Mouse (Mus musculus): ENCODE measurements around the gene Spata48.

The Spata48 gene

DNA sequence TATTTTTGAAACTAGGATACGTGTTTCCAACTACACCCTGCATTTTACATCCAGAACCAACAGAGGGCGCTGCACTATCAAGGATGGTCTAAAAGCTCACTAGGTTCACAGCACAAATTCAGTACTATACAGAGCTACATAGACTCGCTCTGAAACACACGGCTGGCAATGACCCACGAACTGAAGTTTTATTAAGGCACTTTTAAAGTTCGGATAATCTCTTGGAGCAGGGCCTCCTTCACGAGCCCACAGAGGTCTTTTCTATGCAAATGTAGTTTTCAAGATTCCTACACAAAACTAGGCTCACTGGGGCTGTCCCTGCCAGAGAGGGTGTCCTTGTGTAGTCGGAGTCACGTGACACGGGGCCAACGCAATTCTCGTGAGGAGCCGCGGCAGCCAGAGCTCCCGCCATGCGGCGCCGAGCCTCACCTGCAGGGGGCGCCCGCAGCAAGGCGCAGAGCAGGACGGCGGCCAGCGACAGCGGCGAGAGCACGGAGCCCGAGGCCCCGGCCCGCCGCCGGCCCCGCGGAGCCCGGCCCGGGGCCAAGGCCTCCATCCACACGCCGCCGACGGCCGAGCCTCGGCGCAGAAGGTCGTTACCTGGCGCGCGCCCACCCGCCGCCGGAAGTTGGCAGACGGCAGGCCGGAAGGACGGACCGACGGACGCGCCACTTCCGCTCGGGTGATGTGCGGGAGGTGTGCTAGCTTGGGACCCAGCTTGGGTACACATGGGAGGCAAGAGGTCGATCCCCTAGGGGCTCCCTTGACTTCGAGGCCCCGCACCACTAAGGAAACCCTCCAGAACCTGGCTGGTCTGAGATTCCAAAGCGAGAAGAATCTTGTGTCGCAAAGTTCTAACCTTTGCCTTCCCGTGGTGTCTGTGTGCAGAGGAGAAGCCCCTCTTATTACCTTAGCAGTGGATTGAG, at the start of gene Spata48, which contains the start of gene Zpbp:
TSS of gene Spata48 (plus strand) at position 460 of the 926 bp plus-strand sequence.
TSS of gene Zpbp (minus strand) at position 774 of the 926 bp plus-strand sequence.
- DNase-seq, result peak; percentile 94

DNA sequence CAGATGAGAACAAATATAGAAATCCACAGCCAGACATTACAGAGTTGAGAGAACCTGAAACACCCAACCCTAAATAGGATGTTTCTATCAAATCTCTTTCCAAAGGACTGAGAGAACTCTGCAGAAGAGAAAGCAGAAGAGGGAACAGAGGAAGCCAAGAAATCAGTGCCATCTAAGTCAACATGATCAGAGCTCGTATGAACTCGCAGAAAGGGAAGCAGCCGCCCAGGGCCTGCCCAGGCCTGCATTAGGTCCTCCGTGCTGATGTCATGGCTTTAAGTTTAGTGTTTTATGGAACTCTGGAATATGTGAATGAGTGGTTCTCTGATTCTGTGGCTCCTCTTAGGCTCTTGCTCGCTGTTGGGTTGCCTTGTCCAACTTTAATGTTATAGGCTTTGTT, 47.7 kb upstream of the Spata48 start:
- DNase-seq, result no peak

DNA sequence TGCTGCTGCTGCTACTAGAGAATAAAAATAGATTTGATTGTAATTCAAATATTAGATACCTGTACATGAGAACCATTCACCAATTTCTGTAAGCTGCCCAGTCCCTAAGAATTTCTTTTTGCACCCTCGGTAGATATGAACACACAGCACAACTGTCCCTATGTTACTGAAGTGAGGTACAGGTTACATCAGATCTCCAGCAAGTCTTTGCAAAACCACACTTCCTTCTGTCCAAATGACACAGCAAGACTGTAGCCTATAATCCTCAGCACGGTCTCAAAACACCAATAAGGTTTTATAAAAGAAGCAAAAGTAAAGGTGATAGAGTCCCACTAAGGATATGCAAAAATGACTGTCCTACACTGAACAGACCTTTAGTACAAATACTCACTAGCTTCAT, 44.5 kb upstream of the Spata48 start:
- DNase-seq, result no peak

DNA sequence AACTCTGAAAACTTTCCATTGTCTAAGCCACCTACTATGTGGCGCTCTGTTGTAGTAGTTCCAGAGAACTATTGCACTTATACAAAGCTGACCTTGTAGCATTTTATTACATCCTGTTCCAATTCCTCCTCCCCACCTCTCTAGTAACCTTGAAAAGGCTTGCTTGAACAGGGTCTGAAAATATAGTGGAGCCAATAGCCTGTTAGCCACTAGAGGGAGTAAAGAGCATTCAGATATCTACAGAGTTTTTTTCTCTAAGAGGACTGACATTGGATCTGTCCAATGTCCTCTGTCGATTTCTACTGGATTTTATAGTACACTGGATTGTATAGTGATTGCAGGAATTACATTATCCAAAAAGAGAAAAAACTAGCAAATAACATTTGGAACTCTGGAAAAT, 6.9 kb upstream of the Spata48 start:
- DNase-seq, result peak; percentile 8

DNA sequence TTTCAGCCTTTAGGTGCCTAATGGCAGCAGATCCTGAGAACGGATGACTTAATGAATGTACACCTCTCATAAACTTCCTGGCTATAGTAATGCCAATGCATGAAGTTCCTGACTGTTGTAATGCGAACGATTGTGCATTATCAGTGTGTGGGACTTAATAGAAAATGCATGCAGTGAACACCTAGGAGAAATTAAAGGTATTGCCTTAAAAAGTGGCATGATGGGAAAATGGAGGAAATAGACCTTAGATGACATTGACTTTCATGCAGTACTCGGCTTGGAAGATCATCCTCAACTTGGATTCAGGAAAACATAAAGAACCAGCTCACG, 632 bp downstream of the Spata48 start:
- DNase-seq, result no peak

DNA sequence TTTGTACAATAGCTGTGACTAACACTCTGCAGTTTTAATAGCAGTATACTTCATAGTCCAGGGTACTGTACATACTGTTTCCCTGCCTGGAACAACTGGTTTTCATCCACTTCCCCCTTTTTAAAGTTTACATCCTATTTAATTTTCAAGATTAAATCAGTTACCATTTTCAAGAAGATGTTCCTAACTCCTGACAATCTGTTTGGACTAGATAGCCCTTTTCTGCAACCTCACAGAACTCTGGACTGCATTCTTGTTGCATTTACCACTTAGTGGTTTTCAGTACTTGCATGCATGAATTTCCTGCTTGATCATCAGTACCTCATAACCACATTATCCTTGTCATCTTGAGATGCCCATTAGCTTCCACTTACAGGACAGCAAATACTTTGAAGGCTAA, 7.0 kb downstream of the Spata48 start:
- DNase-seq, result no peak

DNA sequence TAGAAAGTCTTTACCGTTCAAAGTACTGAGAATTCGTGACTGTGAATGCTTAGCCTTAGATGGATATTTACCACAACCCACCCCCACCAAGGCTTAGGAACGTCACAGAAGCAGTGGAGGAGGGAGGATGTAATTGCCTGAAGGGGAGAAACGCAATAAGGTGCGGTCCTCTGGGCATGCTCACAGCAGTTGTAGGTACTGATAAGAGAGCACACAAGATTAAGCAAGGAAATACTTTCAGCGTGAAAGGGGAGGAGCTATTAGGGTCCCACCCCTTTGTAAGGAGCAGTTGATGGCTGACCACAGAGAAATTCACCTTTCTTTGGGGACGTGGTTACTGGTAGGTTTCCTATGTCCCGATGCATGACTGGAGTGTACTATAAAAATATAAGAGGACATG, 22.5 kb downstream of the Spata48 start:
- no peak for DNase-seq

DNA sequence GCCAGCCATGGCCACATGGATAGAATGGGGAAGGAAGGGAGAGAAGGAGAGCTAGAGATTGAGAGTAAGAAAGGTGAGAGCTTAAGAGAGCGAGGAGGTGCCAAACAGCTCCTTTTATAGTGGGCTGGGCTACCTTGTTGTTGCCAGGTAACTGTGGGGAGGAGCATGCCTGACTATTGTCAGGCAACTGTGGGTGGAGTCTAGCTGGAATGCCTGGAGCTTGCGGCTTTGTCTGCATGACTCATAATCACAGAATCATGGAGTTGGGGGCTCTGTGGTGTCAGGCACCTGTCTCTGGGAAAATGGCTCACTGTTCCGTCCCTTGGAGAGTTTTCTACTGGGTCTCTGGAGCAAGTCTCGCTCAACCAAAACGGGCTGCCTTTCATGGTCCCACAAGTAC, 30.1 kb downstream of the Spata48 start:
- no peak for DNase-seq

DNA sequence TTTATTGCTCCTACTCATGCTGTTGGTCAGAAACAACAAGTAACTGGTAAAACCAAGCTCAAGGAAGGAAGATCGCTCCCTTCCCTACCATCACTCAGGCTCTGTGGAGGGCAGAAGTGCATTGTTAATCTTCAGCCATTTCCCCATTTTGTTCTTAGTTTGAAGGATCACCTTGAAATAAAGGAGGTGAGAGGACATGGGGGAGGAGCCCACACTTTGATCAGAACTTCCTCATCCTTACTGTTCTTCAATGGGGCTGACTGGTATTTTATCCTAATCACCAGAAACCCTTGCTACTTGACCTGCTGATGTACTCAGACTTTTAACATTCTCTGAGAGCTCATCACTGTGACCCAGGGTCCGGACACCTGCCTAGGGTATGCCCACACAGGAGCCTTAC, 33.8 kb downstream of the Spata48 start:
- no peak for DNase-seq

DNA sequence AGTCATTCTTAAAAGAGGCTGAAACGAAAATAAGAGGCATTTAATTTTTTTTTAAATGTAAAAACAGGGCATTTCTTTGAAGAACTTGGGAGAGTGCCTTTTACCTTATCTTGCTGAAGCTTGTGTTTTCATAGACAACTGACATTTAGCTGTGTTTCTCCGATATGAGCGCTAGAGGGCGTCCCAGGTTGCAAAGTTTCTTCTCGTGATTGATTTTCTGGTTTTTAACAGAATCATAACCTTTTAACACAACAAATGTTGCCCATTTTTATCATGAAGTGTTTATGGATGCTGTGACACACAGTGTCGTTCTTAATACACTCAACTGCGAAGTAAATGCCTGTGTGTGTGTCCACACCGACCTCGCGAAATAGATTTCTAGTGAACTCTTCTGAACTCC, 38.0 kb downstream of the Spata48 start:
- DNase-seq, result peak; percentile 8

DNA sequence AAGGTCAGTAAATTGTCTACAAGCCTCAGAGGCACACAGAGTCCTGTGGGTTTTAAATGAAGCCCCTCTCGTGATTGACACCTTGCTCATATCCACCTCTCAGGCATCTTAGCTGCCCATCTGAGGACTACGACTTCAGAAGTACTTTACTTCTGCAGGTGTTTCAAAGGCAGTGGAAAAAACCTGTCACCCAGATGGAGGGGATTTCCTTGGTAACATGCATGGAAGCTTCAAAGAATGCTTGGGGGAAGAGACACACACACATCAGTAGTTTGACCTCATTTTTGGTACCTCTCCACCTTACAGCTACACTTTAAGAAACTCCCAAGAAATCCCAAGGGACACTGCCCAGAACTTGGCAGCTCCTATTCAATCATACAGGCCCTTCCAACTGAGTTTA, 44.3 kb downstream of the Spata48 start:
- DNase-seq, result no peak

DNA sequence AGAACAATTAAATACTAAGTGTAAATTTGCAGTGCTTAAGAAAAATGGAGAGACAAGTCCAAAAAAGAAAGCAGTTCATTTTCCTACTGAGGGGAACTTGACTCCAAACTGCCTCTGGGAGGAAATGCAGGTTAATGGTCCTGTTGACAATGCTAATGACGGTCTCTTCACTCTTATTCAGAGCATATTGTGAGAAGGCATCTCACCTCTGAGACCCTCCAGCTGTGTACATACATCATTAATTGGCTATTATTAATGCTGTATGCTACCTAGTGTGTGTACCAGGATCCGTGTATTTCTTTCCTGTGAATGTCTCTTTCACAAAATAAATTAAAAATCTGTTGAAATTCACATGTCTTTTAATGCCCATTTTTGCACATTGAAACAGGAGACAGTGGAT, 47.5 kb downstream of the Spata48 start:
- no peak for DNase-seq

DNA sequence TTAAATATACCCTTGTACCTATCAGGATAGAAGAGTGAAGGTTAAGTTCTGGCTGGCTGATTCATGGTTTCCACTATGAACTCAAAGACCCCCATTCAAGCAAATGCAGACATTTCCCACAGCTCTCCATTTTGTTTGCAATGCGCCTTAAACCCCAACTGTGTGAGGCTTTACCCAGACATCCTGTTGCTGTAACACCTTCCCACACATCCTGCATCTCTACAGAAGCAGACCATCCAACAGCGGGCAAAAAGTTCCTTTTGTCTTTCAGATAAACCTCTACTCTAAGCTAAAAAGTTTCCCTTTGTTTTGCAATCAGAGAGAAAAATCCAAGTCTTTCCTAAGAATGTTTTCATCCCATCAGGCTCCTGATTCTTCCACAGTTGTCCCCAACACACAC, 50.2 kb downstream of the Spata48 start:
- no peak for DNase-seq

DNA sequence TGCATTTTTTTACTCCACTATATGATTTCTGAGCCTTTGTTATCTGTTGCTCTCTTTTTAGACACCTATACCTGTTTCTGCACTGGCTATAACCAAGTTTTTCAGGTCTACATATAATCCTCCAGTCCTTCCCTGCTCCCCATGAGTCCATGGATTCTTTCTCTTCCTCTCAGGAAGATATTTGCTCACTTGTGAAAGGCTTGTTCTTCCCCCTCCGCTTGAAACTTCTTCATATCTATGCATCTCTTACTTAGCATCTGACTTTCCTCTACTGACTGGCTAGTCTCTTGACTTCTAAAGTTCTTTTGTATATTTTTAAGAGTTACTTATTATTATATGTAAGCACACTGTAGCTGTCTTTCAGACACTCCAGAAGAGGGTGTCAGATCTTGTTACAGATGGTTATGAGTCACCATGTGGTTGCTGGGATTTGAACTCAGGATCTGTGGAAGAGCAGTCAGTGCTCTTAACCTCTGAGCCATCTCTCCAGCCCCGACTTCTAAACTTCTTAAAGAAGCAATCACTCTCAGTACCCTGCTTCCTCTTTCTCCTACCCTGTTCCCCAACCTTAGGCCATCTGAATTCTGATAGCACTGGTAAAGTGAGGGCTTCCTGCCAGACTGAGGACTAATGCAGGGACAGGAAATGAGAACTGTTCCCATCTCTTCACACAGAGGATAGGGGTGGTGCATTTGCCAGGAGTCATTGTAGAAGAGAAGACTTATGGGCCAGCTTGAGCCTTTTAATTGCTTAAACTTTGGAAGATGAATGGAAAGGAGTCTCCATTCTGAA, 51.3 kb downstream of the Spata48 start:
- DNase-seq, result no peak

DNA sequence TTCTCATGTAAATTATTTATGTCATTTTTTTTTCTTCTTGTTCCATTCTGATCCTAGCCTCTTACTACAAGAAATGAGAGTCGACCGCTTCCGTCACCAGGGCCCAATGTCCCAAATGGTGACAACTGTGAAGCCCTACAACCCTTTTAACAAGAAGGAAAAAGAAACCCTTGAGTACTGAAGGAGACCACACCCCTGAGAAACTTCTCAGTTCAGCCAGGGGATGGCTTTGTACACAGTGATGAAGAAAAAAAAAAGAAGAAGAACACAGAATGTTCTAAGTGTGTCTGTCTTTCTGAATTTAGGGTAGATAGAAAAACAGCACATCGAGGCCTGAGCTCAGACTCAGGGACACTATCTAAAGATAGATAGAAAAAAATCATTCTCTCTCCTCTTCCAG, 53.0 kb downstream of the Spata48 start:
- no peak for DNase-seq

DNA sequence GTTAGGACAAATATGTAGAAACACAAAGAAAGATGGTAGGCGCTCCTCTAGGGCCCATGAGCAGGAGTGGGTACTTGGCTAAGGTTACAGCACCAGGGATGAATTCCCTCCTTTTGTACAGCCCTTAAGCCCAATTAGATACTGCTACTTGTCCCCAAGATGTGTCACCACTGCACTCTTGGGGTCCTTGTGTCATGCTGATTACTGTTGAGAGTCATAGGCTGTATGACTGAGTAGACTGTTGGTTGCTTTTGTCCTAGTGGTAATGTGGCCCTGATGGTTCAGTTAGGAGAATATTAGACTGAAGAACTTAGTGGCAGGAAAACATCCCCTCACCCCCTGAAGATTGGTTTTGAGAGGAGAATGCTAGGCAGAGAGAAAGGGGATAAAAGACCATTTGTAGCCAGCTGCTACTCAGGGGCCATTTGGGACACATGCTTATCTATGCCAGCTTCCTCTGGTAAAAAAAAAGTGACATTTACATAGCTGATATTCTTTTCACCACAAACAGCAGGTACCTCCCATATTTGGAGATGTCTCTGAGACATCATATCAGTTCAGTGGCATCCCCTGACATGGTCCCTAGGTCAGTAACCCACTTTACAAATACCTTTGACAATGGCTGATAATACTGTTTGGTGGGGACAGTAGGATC, 56.0 kb downstream of the Spata48 start:
- no peak for DNase-seq

DNA sequence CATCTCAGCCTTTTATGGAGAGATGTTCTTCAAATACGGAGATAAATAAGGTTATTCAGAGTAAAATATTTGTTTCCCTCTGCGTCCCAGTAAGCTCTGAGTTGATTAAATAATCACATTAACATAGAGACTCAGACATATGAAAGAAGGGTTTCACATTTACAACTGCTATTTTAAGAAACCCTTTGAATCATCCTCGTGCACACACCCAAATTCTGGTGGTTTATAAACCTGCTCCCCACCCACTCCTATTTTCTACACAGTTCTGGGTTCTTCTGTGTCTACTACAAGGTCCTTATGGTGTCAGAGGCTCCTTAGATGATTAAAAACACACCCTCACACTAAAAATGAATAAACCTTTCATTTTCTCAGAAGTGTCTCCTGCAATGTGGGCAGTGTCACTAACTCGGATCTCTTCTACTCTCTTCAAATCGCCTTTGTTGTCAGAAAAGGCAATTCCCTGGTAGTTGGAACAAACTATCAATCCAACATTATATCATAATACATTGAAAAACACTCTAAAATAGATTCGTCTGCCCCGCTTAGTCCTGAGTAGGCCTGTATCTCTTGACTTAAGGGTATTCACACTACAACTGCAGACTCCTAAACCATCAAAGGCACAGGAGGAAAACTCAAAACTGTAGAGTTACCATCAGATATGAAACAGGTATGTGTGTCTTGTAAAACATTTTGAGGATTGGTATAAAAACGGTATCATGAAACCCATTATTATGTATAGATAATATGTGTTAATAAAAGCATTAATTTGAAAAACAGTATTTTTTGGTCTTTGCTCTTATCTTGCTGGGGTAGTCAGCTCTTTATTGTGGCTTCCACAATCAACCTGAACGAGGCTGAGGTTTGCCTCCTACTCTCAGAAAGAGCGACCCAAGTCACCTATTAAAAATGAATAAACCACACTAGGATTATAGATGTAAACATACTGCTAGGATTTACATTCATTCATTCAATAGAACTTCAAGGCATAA, 57.7 kb downstream of the Spata48 start:
- no peak for DNase-seq

DNA sequence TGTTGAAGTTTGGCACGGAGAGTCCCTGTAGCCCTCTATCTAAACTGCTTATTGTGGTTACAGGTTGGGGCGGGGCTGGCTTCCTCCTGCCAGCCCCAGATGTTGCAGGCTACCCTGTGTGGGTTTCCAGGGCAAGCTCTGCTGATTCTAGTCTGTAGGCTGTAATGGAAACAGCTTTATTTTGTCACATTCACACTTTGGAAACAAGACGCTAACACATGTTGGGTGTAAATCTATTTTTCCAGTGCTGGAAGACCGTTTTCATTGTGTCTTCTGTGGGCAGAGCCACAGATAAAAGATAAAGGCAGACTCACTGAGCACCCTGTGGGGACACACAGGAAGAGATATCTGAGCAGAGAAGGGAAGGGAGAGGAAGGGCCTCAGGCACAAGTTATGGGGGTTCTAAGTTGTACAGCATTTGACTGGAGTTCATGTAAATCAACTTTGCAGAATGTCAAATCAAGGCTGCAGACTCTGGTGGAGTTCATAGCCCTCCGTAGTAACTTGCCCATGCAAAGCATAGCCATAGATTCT, 60.1 kb downstream of the Spata48 start:
- DNase-seq, result no peak

DNA sequence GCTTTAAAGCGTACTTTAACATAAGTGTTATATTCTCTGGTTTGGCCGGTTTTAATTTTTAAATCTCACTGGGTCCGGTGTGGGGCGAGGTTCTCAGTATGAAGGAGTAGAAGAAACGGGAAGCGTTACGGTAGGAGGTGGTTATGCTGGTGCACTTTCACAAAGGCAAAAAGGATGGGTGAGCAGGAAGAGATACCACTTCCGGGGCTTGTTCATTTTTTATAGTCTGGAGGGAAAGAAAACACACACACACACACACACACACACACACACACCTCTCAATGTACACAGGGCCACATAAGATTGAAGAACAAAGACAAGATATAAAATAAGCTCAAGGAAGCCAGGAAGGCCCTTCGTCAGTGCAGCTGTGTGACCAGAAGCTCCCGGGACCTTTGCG, 66.9 kb downstream of the Spata48 start:
- DNase-seq, result no peak

DNA sequence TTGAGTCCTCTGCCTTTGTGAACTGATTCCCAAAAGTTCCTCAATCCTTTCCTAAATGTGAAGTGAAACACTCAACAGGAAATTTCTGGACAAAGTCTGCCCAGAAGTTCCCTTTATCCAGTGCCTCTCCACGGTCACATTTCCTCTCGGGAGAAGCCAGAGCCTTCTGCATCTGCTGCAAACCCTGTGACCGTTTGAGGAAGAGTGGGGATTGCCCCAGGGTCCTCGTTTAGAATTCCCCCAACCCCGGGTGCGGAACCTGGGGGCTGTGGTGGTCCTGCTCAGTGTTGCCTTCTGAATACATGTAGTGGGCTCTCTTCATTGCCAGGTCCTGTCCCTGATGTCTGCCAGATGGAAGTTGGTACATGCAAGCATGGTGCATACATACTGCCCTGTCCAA, 67.3 kb downstream of the Spata48 start:
- no peak for DNase-seq

DNA sequence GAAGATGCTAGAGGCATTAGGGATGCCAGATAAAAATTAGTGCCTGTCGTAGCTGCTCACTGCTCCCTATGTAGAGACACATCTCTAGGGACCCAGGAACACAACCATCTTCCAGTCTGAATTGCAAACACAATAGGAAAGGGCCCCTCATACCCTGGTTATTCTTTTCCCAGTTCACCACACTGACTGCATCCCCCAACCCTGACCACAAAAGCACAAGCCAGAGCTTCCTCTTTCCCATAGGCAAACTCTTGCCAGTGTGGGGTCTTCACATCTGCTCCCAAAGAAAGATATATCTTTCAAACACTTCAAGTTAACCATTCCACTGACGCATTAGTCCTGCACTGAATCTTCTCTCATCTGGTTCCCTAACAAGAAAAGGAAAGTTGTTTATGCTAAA, 68.2 kb downstream of the Spata48 start:
- DNase-seq, result no peak

DNA sequence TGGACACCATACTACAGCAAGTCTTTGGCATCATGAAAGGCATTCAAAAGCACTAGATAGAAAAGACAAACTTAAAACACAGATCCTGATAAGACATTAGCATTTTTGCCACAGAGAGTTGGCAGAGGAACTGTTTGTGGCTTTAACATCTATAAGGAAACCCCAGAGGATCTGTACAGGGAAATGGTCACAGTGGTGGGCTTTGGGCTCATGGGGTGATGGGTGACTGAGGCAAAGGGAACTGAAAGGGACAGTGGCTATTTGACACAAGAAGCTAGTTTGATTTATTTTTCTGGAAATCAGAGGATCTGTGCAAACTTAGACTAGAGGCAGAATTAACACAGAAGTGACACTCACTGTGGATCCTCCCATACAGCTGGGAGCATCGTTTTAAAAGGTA, 74.4 kb downstream of the Spata48 start:
- no peak for DNase-seq
